Mouse (Mus musculus): Measurements from ENCODE around the gene Arl15. TPM values are rescaled to one million over a fixed set of nuclear protein-coding genes. Genes with fewer than 3 reads are reported as not detected.

Gene Arl15
- polyA plus RNA-seq, 1 experiment from 2014 or later, result 14.2 TPM

GRCm38 (mm10) chr13:113990247-113990646 lies 195.9 kb downstream of the Arl15 start:
- H3K27ac ChIP-seq, result no peak overlapping the region
- H3K4me3 ChIP-seq, result no peak overlapping the region
- H3K4me2 ChIP-seq (replicated peaks), result no peak overlapping the region
- WGBS, result 85% methylated on average over 3 of the region's 3 CpGs
- no peaks in the 10 kb centered on the region for H3K36me3 ChIP-seq
- H3K27me3 ChIP-seq, result no peaks in the 10 kb centered on the region
- no peaks in the 10 kb centered on the region for H3K9me3 ChIP-seq (replicated peaks)
- H3K9ac ChIP-seq, result no peak overlapping the region
- ATAC-seq (ENCODE audit: low FRiP score), result no peak
- 0 out of 2 replicates have a peak, but pooled peaks cover 8% of the 10 kb centered on the region for H3K4me1 ChIP-seq

DNA sequence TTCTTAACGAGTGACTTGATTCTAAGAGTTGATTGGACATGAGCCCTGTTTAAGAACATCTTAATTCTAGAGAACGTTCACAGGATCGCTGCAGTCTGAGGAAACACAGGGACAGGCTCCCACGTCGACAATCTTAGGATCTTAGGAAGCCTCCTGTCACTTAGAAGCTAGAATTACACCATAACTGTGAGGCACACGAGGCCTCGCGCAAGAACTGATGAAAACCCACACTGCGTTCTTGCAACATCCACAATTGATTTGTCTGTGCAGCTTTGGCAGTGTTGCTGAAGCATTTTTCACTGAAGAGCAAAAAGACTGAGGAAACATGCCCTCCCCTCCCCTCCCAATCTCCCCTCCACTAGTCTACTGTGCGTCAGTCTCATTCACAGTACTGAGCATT lies 196.4 kb downstream of the Arl15 start:
- H3K27me3 ChIP-seq, result no peaks in the 10 kb centered on the region
- peaks cover 11% of the 10 kb centered on the region; the same call in 1 of the 2 replicates for H3K4me1 ChIP-seq
- no peaks in the 10 kb centered on the region for H3K9me3 ChIP-seq (replicated peaks)
- H3K27ac ChIP-seq, result no peak overlapping the region
- no peak overlapping the region for H3K4me3 ChIP-seq
- ATAC-seq (ENCODE audit: low FRiP score), result no peak
- H3K4me2 ChIP-seq (replicated peaks), result no peak overlapping the region
- WGBS, result 78% methylated on average over 10 of the region's 10 CpGs
- no peak overlapping the region for H3K9ac ChIP-seq
- H3K36me3 ChIP-seq, result no peaks in the 10 kb centered on the region

DNA sequence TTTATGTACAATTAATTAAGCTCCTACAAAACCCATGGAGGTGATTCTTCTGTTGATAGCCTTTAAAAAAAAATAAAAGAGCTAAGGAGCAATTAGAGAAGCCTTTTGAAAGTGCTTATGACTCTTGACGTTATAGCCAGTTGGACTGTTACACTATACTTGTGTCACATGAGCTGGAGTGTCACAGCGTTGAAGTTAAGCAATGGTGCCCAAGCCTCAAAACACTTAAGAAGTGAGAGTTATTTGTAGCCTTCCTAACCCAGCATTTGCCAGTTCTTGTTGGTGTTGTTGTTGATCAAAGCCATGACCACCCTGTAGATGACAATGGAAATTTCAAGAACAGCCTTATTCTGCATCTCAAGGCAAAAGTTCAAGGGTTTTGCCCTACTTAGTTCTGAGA lies 198.8 kb downstream of the Arl15 start:
- Histone ChIP-seq H3K9ac (no peak overlapping the region), H3K4me3 (no peak overlapping the region), H3K27me3 (no peaks in the 10 kb centered on the region), H3K4me2 (replicated peaks) (no peak overlapping the region), H3K4me1 (peaks cover 11% of the 10 kb centered on the region; the same call in 1 of the 2 replicates), H3K36me3 (no peaks in the 10 kb centered on the region), H3K9me3 (replicated peaks) (no peaks in the 10 kb centered on the region), H3K27ac (no peak overlapping the region)
- ATAC-seq (ENCODE audit: low FRiP score), result no peak
- 86% methylated on average over 2 of the region's 2 CpGs for WGBS

DNA sequence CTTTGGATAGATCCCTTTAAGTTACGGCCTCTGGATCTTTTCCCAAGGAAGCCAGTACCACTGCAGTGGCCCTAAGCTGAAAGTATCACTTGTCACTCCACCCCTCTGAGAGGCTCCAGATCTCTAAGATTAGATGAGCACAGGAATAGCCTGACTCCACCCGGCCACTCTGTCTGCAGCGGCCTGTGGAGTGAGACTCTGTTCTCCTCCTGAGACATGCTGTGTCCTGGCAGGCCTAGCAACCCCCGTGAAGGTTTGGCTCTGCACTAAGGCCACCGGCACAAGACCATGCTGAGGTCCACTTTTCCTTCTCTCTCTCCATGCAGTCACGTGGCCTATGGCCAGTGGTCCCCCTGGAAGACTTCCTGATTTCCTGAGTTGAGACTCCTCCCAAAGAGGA lies 200.3 kb downstream of the Arl15 start:
- ATAC-seq (ENCODE audit: low FRiP score), result no peak
- Histone ChIP-seq H3K4me2 (replicated peaks) (no peak overlapping the region), H3K36me3 (no peaks in the 10 kb centered on the region), H3K4me3 (no peak overlapping the region), H3K9ac (no peak overlapping the region), H3K27me3 (no peaks in the 10 kb centered on the region), H3K27ac (no peak overlapping the region), H3K4me1 (peaks cover 11% of the 10 kb centered on the region; the same call in 1 of the 2 replicates), H3K9me3 (replicated peaks) (no peaks in the 10 kb centered on the region)
- WGBS, result 70% methylated on average over 6 of the region's 6 CpGs

GRCm38 (mm10) chr13:113995490-113996236 lies 201.4 kb downstream of the Arl15 start:
- no peak for ATAC-seq (ENCODE audit: low FRiP score)
- H3K9me3 ChIP-seq (replicated peaks), result no peaks in the 10 kb centered on the region
- no peaks in the 10 kb centered on the region for H3K27me3 ChIP-seq
- 43% methylated on average over 9 of the region's 9 CpGs for WGBS
- no peak overlapping the region for H3K9ac ChIP-seq
- H3K27ac ChIP-seq, result no peak overlapping the region
- H3K4me3 ChIP-seq, result no peak overlapping the region
- no peak overlapping the region for H3K4me2 ChIP-seq (replicated peaks)
- H3K4me1 ChIP-seq, result peaks cover 11% of the 10 kb centered on the region; the same call in 1 of the 2 replicates
- no peaks in the 10 kb centered on the region for H3K36me3 ChIP-seq

DNA sequence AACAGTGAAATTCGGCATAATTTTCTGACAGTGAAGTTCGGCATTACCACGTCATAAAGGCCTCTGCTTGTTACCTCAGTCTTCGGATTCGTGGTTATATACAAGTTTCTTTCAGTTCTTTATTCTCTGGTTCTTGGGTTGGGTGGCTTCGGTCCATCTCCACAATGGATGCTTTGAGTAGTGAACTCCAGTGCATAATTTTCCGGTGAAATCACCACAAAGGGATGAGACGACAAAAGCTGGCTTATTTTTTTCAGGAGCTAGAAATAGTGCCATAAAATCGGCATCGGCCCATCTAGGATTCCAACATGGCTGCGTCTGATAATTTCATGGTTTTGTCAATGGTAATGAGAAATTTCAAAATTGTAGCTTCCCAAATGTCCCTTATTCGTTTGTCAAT lies 204.5 kb downstream of the Arl15 start:
- no peak overlapping the region for H3K27ac ChIP-seq
- H3K9ac ChIP-seq, result no peak overlapping the region
- no peak for ATAC-seq (ENCODE audit: low FRiP score)
- 80% methylated on average over 12 of the region's 12 CpGs for WGBS
- H3K36me3 ChIP-seq, result no peaks in the 10 kb centered on the region
- H3K4me3 ChIP-seq, result no peak overlapping the region
- peaks cover 11% of the 10 kb centered on the region; the same call in 1 of the 2 replicates for H3K4me1 ChIP-seq
- H3K4me2 ChIP-seq (replicated peaks), result no peak overlapping the region
- no peaks in the 10 kb centered on the region for H3K27me3 ChIP-seq
- H3K9me3 ChIP-seq (replicated peaks), result no peaks in the 10 kb centered on the region

DNA sequence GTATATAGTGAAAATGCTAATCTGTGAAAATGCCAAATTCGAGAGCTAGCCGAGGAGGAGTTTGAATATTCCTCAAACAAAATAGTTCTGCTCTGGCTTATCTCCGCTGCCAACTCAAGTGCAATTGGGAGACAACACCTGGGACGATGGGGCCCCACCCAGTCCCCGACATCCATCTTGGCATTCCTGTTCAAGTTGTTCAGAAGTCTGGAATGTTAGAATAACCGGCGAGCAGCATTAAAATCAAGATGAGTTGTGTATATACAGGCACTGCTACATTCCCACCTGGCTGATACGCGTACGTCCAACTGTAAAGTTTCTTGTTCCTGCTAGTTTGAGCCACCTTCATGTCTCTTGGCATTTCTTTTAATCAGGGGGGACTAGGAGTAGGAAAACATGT lies 209.2 kb downstream of the Arl15 start:
- no peak overlapping the region for H3K4me3 ChIP-seq
- 95% methylated on average over 10 of the region's 10 CpGs for WGBS
- H3K27ac ChIP-seq, result no peak overlapping the region
- no peak overlapping the region for H3K9ac ChIP-seq
- no peak overlapping the region for H3K4me2 ChIP-seq (replicated peaks)
- H3K9me3 ChIP-seq (replicated peaks), result no peaks in the 10 kb centered on the region
- H3K27me3 ChIP-seq, result no peaks in the 10 kb centered on the region
- H3K36me3 ChIP-seq, result no peaks in the 10 kb centered on the region
- H3K4me1 ChIP-seq, result no peaks in the 10 kb centered on the region
- ATAC-seq (ENCODE audit: low FRiP score), result no peak

GRCm38 (mm10) chr13:114004191-114004590 lies 209.9 kb downstream of the Arl15 start:
- Histone ChIP-seq H3K9ac (no peak overlapping the region), H3K27me3 (no peaks in the 10 kb centered on the region), H3K27ac (no peak overlapping the region), H3K4me2 (replicated peaks) (no peak overlapping the region), H3K4me1 (no peaks in the 10 kb centered on the region), H3K9me3 (replicated peaks) (no peaks in the 10 kb centered on the region), H3K36me3 (no peaks in the 10 kb centered on the region), H3K4me3 (no peak overlapping the region)
- WGBS, result 81% methylated on average over 6 of the region's 6 CpGs
- no peak for ATAC-seq (ENCODE audit: low FRiP score)

GRCm38 (mm10) chr13:114009786-114010185 lies 215.5 kb downstream of the Arl15 start:
- Histone ChIP-seq H3K27ac (no peak overlapping the region), H3K4me2 (replicated peaks) (no peak overlapping the region), H3K4me3 (no peak overlapping the region), H3K4me1 (peaks cover 6% of the 10 kb centered on the region; the same call in 1 of the 2 replicates), H3K9ac (no peak overlapping the region), H3K36me3 (no peaks in the 10 kb centered on the region), H3K9me3 (replicated peaks) (no peaks in the 10 kb centered on the region), H3K27me3 (no peaks in the 10 kb centered on the region)
- 78% methylated on average over 9 of the region's 9 CpGs for WGBS
- ATAC-seq (ENCODE audit: low FRiP score), result no peak

DNA sequence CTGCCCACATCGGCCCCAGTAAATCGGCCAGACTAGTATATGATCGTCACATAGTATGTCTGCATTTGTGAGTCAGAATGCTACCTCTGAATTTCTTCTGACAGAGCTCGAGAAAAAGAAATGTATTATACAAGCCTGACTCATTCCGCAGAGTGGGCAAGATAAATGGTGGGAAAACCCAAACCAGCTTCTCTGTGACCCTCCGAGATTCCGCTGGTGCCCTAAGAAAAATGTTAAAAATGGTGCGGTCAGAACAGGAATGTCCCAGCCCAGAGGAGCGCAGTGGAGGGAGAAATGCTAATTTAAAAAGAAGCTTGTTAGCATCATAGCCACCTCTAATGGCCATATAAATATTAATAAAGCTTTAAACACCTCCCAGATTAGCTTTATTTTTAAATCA lies 216.2 kb downstream of the Arl15 start:
- no peak overlapping the region for H3K4me2 ChIP-seq (replicated peaks)
- peaks cover 6% of the 10 kb centered on the region; the same call in 1 of the 2 replicates for H3K4me1 ChIP-seq
- H3K27me3 ChIP-seq, result no peaks in the 10 kb centered on the region
- H3K27ac ChIP-seq, result no peak overlapping the region
- H3K4me3 ChIP-seq, result no peak overlapping the region
- H3K36me3 ChIP-seq, result no peaks in the 10 kb centered on the region
- ATAC-seq (ENCODE audit: low FRiP score), result no peak
- no peak overlapping the region for H3K9ac ChIP-seq
- 74% methylated on average over 9 of the region's 9 CpGs for WGBS
- no peaks in the 10 kb centered on the region for H3K9me3 ChIP-seq (replicated peaks)

DNA sequence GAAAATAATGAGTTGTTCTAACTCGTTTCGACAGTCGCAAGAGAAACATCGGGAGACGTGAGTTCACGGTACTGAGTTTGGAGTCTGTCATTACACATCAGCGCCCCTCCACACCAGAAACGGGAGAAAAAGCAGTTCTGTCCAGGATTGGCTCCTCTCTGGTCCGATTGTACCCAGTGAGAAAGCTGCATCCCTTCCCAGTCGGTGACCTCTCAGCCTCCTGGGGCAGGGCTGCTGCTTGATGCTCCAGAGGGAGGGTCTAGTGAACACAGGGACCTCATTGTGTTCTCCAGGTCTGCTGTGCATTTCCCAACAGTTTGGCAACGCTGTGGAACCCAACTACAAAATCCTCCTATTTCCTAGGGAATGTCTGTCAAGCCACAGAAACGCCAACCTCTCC lies 216.7 kb downstream of the Arl15 start:
- Histone ChIP-seq H3K9me3 (replicated peaks) (no peaks in the 10 kb centered on the region), H3K36me3 (no peaks in the 10 kb centered on the region), H3K4me3 (no peak overlapping the region), H3K27me3 (no peaks in the 10 kb centered on the region), H3K9ac (no peak overlapping the region), H3K4me2 (replicated peaks) (no peak overlapping the region), H3K4me1 (peaks cover 6% of the 10 kb centered on the region; the same call in 1 of the 2 replicates), H3K27ac (no peak overlapping the region)
- 36% methylated on average over 12 of the region's 12 CpGs for WGBS
- ATAC-seq (ENCODE audit: low FRiP score), result peak; percentile 72; the same call in 1 of the 2 replicates

- Histone ChIP-seq H3K4me3 (no peak overlapping the region), H3K9ac (no peak overlapping the region), H3K27ac (no peak overlapping the region), H3K27me3 (no peaks in the 10 kb centered on the region), H3K4me1 (no peaks in the 10 kb centered on the region), H3K9me3 (replicated peaks) (no peaks in the 10 kb centered on the region), H3K4me2 (replicated peaks) (no peak overlapping the region), H3K36me3 (no peaks in the 10 kb centered on the region)
- ATAC-seq (ENCODE audit: low FRiP score), result no peak
- WGBS, result 83% methylated on average over 8 of the region's 8 CpGs
These were observed 223.6 kb downstream of the Arl15 start for GRCm38 (mm10) chr13:114017928-114018327.

GRCm38 (mm10) chr13:114023541-114023940 lies 229.2 kb downstream of the Arl15 start:
- H3K4me2 ChIP-seq (replicated peaks), result no peak overlapping the region

More at GRCm38 (mm10) chr13:114023541-114023940, 229.2 kb downstream of the Arl15 start:
- Histone ChIP-seq H3K4me1 (no peaks in the 10 kb centered on the region), H3K27me3 (no peaks in the 10 kb centered on the region), H3K4me3 (no peak overlapping the region), H3K27ac (no peak overlapping the region), H3K36me3 (no peaks in the 10 kb centered on the region), H3K9me3 (replicated peaks) (no peaks in the 10 kb centered on the region), H3K9ac (no peak overlapping the region)
- ATAC-seq (ENCODE audit: low FRiP score), result no peak
- WGBS, result 97% methylated on average over 7 of the region's 7 CpGs

Measured in hindbrain, embryonic 12.5 days (tissue).